Mouse (Mus musculus): ENCODE data around the gene Lpin2.

GRCm38 (mm10) chr17:71248963-71249362 is 66.6 kb downstream of the Lpin2 start:
- TF ChIP-seq POLR2A (IDR thresholded peaks at IDR 0.05; ENCODE audit: borderline replicate concordance, insufficient read depth, low read length) (no peak), CTCF (IDR thresholded peaks at IDR 0.05; ENCODE audit: borderline replicate concordance, insufficient read depth, low read depth, low read length) (no peak)
